Mouse (Mus musculus) hindbrain, postnatal 0 days (tissue): ENCODE data around the gene Pou5f1. TPM values are rescaled to one million over a fixed set of nuclear protein-coding genes. Genes with fewer than 3 reads are reported as not detected.
A peak's percentile ranks its signal among the peaks of the same experiment; 100 is the strongest.

ENCODE experiments used
- ATAC-seq: fragments of 200-750 bp; cut with Nextera tagmentation; 2 replicates; pipeline ENCODE4 v1.8.0; 2017; ENCODE audit warnings: mild to moderate bottlenecking, moderate TSS enrichment, moderate library complexity
- DNase-seq: peaks from one replicate; pipeline ENCODE4 v3.0.0-alpha.2; 2015; ENCODE audit warnings: low spot score
- H3K27ac ChIP-seq: fragments of 300-500 bp; sonication (generic); 2 replicates; pipeline ENCODE4 v1.5.1; 2014; ENCODE audit warnings: mild to moderate bottlenecking
- H3K27me3 ChIP-seq: fragments of 300-500 bp; sonication (generic); 2 replicates; pipeline ENCODE4 v1.6.1; 2014; ENCODE audit warnings: low read length, mixed read lengths; ENCODE audit not compliant: insufficient read depth
- H3K36me3 ChIP-seq: fragments of 300-500 bp; sonication (generic); 2 replicates; pipeline ENCODE4 v1.6.1; 2014; ENCODE audit warnings: low read length, mixed read lengths; ENCODE audit not compliant: insufficient read depth
- H3K4me1 ChIP-seq: fragments of 300-500 bp; sonication (generic); 2 replicates; pipeline ENCODE4 v1.6.1; 2014; ENCODE audit warnings: antibody characterized with exemption, low read length, mixed read lengths; ENCODE audit not compliant: insufficient read depth
- H3K4me2 ChIP-seq: fragments of 300-500 bp; sonication (generic); 2 replicates; pipeline ENCODE4 v1.6.1; 2014; ENCODE audit warnings: low read depth, mild to moderate bottlenecking, low read length, moderate library complexity, mixed read lengths
- H3K4me3 ChIP-seq: fragments of 300-500 bp; sonication (generic); 2 replicates; pipeline ENCODE4 v1.5.1; 2014; ENCODE audit warnings: low read length
- H3K9ac ChIP-seq: fragments of 300-500 bp; sonication (generic); replicated peaks from 2 replicates; pipeline ENCODE4 v1.6.1; 2014; ENCODE audit warnings: mild to moderate bottlenecking, low read length, moderate library complexity, mixed read lengths
- H3K9me3 ChIP-seq: fragments of 300-500 bp; sonication (generic); 2 replicates; pipeline ENCODE4 v1.6.1; 2016; ENCODE audit warnings: low read length, mixed read lengths
- CTCF ChIP-seq: IDR thresholded peaks from 2 replicates; pipeline ENCODE4 v1.5.1; 2016; ENCODE audit warnings: antibody characterized with exemption, control low read depth, low read depth
- WGBS: fragments of 180-500 bp; shearing (Covaris S2); extraction: QIAGEN DNeasy Blood & Tissue Kit; methylation state at CpG from one replicate; pipeline ENCODE4 v1.1.7; 2014; 5-methylcytosine and 5-hydroxymethylcytosine counted together
- polyA plus RNA-seq: library from polyadenylated mRNA; unstranded; fragments of >200 nt; fragmentation: Nextera tagmentation; extraction: Ambion mirVana; gene quantifications from 2 replicates; pipeline ENCODE4 v1.2.1, GENCODE M21; 2015
- total RNA-seq: library from RNA; depleted of rRNA; stranded (reverse); fragments of >200 nt; gene quantifications from 2 replicates; pipeline ENCODE4 v1.2.3, GENCODE M21; 2014

Pou5f1 gene
- total and polyA plus RNA-seq, 2 experiments from 2014 or later, result not detected

- TF ChIP-seq CTCF, result peak; percentile 90
- ATAC-seq (0 out of 2 replicates have a peak, but pooled peaks have one; percentile 35), DNase-seq (peak; percentile 79)
- Histone ChIP-seq H3K4me1 (no peaks in the 10 kb centered on the region), H3K4me2 (no peak overlapping the region), H3K9ac (no peak overlapping the region), H3K27me3 (no peaks in the 10 kb centered on the region), H3K27ac (no peak overlapping the region), H3K9me3 (no peaks in the 10 kb centered on the region), H3K4me3 (no peak overlapping the region), H3K36me3 (no peaks in the 10 kb centered on the region)
- WGBS, result 3% methylated on average over 9 of the region's 9 CpGs
Observed at GRCm38 (mm10) chr17:35484066-35484465, 21.8 kb upstream of the Pou5f1 start.

- no peak for TF ChIP-seq CTCF
- 29% methylated on average over 4 of the region's 4 CpGs for WGBS
- H3K27me3 ChIP-seq, result no peaks in the 10 kb centered on the region
Observed at GRCm38 (mm10) chr17:35485702-35486101, 20.1 kb upstream of the Pou5f1 start.

GRCm38 (mm10) chr17:35486726-35487125, 19.1 kb upstream of the Pou5f1 start:
- 57% methylated on average over 10 of the region's 10 CpGs for WGBS
- DNase-seq, result no peak
- no peak for TF ChIP-seq CTCF

More at GRCm38 (mm10) chr17:35485702-35486101, 20.1 kb upstream of the Pou5f1 start:
- H3K4me3 ChIP-seq, result no peak overlapping the region
- H3K9ac ChIP-seq, result no peak overlapping the region
- H3K27ac ChIP-seq, result no peak overlapping the region
- DNase-seq (no peak), ATAC-seq (no peak)
- H3K4me1 ChIP-seq, result no peaks in the 10 kb centered on the region
- H3K36me3 ChIP-seq, result no peaks in the 10 kb centered on the region
- H3K4me2 ChIP-seq, result no peak overlapping the region
- H3K9me3 ChIP-seq, result no peaks in the 10 kb centered on the region

GRCm38 (mm10) chr17:35488041-35488440, 17.8 kb upstream of the Pou5f1 start:
- Histone ChIP-seq H3K36me3 (no peaks in the 10 kb centered on the region), H3K4me3 (no peak overlapping the region), H3K4me1 (no peaks in the 10 kb centered on the region), H3K27ac (no peak overlapping the region), H3K9ac (no peak overlapping the region), H3K9me3 (no peaks in the 10 kb centered on the region), H3K4me2 (no peak overlapping the region), H3K27me3 (no peaks in the 10 kb centered on the region)
- WGBS, result 95% methylated on average over 2 of the region's 2 CpGs
- no peak for ATAC-seq
- TF ChIP-seq CTCF, result no peak
- no peak for DNase-seq

More at GRCm38 (mm10) chr17:35486726-35487125, 19.1 kb upstream of the Pou5f1 start:
- no peak overlapping the region for H3K27ac ChIP-seq
- no peak overlapping the region for H3K4me2 ChIP-seq
- no peak overlapping the region for H3K4me3 ChIP-seq
- H3K9ac ChIP-seq, result no peak overlapping the region
- H3K9me3 ChIP-seq, result no peaks in the 10 kb centered on the region
- ATAC-seq, result no peak
- no peaks in the 10 kb centered on the region for H3K27me3 ChIP-seq
- no peaks in the 10 kb centered on the region for H3K36me3 ChIP-seq
- H3K4me1 ChIP-seq, result no peaks in the 10 kb centered on the region

GRCm38 (mm10) chr17:35490320-35490719, 15.5 kb upstream of the Pou5f1 start:
- DNase-seq (no peak), ATAC-seq (no peak)
- Histone ChIP-seq H3K4me1 (no peaks in the 10 kb centered on the region), H3K27ac (no peak overlapping the region), H3K4me3 (no peak overlapping the region), H3K9ac (no peak overlapping the region), H3K27me3 (no peaks in the 10 kb centered on the region), H3K9me3 (no peaks in the 10 kb centered on the region), H3K36me3 (no peaks in the 10 kb centered on the region), H3K4me2 (no peak overlapping the region)
- 53% methylated on average over 5 of the region's 5 CpGs for WGBS
- no peak for TF ChIP-seq CTCF

GRCm38 (mm10) chr17:35497124-35497523, 8.7 kb upstream of the Pou5f1 start:
- Histone ChIP-seq H3K27me3 (no peaks in the 10 kb centered on the region), H3K27ac (no peak overlapping the region), H3K36me3 (no peaks in the 10 kb centered on the region), H3K4me2 (no peak overlapping the region), H3K9ac (no peak overlapping the region), H3K4me1 (no peaks in the 10 kb centered on the region), H3K4me3 (no peak overlapping the region), H3K9me3 (no peaks in the 10 kb centered on the region)
- no peak for DNase-seq
- no peak for TF ChIP-seq CTCF
- ATAC-seq, result no peak
- WGBS, result 98% methylated on average over 7 of the region's 7 CpGs

GRCm38 (mm10) chr17:35502226-35502625, 3.6 kb upstream of the Pou5f1 start:
- DNase-seq (no peak), ATAC-seq (no peak)
- Histone ChIP-seq H3K36me3 (no peaks in the 10 kb centered on the region), H3K4me3 (no peak overlapping the region), H3K4me2 (no peak overlapping the region), H3K9me3 (no peaks in the 10 kb centered on the region), H3K27ac (no peak overlapping the region), H3K9ac (no peak overlapping the region), H3K4me1 (no peaks in the 10 kb centered on the region), H3K27me3 (peaks cover 5% of the 10 kb centered on the region; the same call in 1 of the 2 replicates)
- TF ChIP-seq CTCF, result no peak
- 10% methylated on average over 6 of the region's 6 CpGs for WGBS
